Mouse (Mus musculus) CD8-positive naive resting alpha-beta T cell, adult 2 months (primary cell): ENCODE measurements at regions not wholly inside any gene's neighbourhood (a gene's known extent, or its start where the extent isn't known, plus 50 kb on each side); places are given as distances from the start of the nearest gene placed in this dataset.

Experiments used
- DNase-seq, 2 experiments: peaks; one replicate each; pipeline ENCODE4 v3.0.0; 2022; ENCODE audit warnings: low read depth in 2 of 2, low spot score in 2 of 2

- no peak for DNase-seq
These were observed 134.3 kb upstream of the Lpp start for GRCm38 (mm10) chr16:24258991-24259390.

GRCm38 (mm10) chr16:24255037-24255436 lies 138.3 kb upstream of the Lpp start:
- no peak for DNase-seq

- DNase-seq: no peak
These were observed 138.7 kb upstream of the Lpp start for GRCm38 (mm10) chr16:24254590-24254989.

GRCm38 (mm10) chr16:24254143-24254542 lies 139.2 kb upstream of the Lpp start:
- no peak for DNase-seq

GRCm38 (mm10) chr16:24247291-24247690 lies 146.0 kb upstream of the Lpp start:
- no peak for DNase-seq

- DNase-seq: no peak
These were observed 155.2 kb upstream of the Lpp start for GRCm38 (mm10) chr16:24238075-24238555.

GRCm38 (mm10) chr16:24237425-24237824 lies 155.9 kb upstream of the Lpp start:
- DNase-seq: no peak

- no peak for DNase-seq
These were observed 156.3 kb upstream of the Lpp start for GRCm38 (mm10) chr16:24237013-24237412.

- DNase-seq: no peak
These were observed 156.8 kb upstream of the Lpp start for GRCm38 (mm10) chr16:24236511-24236910.

GRCm38 (mm10) chr16:24234795-24235194 lies 158.5 kb upstream of the Lpp start:
- no peak for DNase-seq

- DNase-seq: no peak
These were observed 161.2 kb upstream of the Lpp start for GRCm38 (mm10) chr16:24232001-24232530.

- no peak for DNase-seq
These were observed 161.8 kb upstream of the Lpp start for GRCm38 (mm10) chr16:24231506-24231905.

- no peak for DNase-seq
These were observed 164.2 kb upstream of the Lpp start for GRCm38 (mm10) chr16:24229002-24229607.

- DNase-seq: no peak
These were observed 167.4 kb upstream of the Lpp start for GRCm38 (mm10) chr16:24225897-24226296.

- no peak for DNase-seq
These were observed 168.2 kb upstream of the Lpp start for GRCm38 (mm10) chr16:24225090-24225489.

- no peak for DNase-seq
These were observed 169.4 kb upstream of the Lpp start for GRCm38 (mm10) chr16:24223901-24224300.

- DNase-seq: no peak
These were observed 169.8 kb upstream of the Lpp start for GRCm38 (mm10) chr16:24223527-24223880.

GRCm38 (mm10) chr16:24222759-24223526 lies 170.4 kb upstream of the Lpp start:
- DNase-seq: peak in 1 of 2 experiments; percentile 20

- DNase-seq: no peak
These were observed 171.3 kb upstream of the Lpp start for GRCm38 (mm10) chr16:24221992-24222391.

- no peak for DNase-seq
These were observed 172.7 kb upstream of the Lpp start for GRCm38 (mm10) chr16:24220613-24221012.

GRCm38 (mm10) chr16:24219691-24220090 lies 173.6 kb upstream of the Lpp start:
- DNase-seq: no peak

GRCm38 (mm10) chr16:24218850-24219185 lies 174.5 kb upstream of the Lpp start:
- no peak for DNase-seq
